8 mouse cellular contexts compared by ENCODE assay signal in the genomic region with DNA sequence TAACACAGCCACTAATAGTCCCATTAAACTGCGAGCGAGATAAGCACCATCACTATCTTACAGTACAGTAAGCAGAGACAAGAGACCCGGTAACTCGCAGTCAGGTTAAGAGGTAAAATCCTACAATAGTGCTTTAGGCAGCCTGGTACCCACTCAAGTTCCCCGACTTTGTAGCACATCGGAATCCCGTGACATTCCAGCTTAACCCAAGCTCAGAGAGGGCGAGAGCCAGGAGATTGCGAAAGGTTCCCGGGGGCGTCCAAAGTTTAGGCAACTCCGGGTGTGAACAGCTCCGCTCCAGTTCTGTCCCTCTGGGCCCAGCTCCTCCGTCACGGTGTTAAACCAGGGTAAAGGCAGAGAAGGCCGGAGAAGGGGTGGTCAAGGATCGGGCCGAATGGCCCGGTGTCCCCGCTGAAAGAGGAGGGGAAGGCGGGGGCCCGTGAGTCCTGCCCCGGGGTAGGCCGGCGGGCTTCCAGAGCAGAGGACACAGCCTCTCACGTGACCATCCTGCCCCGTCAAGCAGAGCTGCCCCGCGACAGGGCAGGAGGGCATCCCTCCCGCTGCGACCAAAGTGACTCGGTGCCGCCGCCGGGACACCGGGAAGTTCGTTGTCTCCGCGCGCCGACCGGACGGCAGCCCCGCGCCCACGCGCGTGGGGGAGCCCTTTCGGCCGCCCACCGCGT. TPM values are rescaled to one million over a fixed set of nuclear protein-coding genes. Genes with fewer than 3 reads are reported as not detected.
A peak's percentile ranks its signal among the peaks of the same experiment; 100 is the strongest.
DNase-seq lines count a peak whose midpoint lies in the region; ATAC-seq lines count a peak whose summit lies in the region.

No protein-coding gene starts in this region.

- no peaks in the 10 kb centered on the region for H3K9me3 ChIP-seq in hindbrain, embryonic 14.5 days (ENCODE audit: control insufficient read depth, low read length)
- no peaks in the 10 kb centered on the region for H3K9me3 ChIP-seq in limb, embryonic 13.5 days
- H3K9me3 ChIP-seq in midbrain, embryonic 14.5 days (ENCODE audit: control insufficient read depth, low read length), result no peaks in the 10 kb centered on the region

- H3K27me3 ChIP-seq in hindbrain, embryonic 14.5 days (ENCODE audit: control insufficient read depth, insufficient read depth, low read length), result no peaks in the 10 kb centered on the region
- no peaks in the 10 kb centered on the region for H3K27me3 ChIP-seq in limb, embryonic 13.5 days
- no peaks in the 10 kb centered on the region for H3K27me3 ChIP-seq in midbrain, embryonic 14.5 days (ENCODE audit: control insufficient read depth, insufficient read depth, low read length)

- 1% methylated on average over 48 of the region's 52 CpGs for WGBS in hindbrain, embryonic 14.5 days
- WGBS in limb, embryonic 13.5 days, result 1% methylated on average over 52 of the region's 52 CpGs
- under 1% methylated on average over 52 of the region's 52 CpGs for WGBS in midbrain, embryonic 14.5 days

- peak; percentile 64 for DNase-seq in thymus, postnatal 14 days
- no peak for DNase-seq in thymus, postnatal 25 days
- DNase-seq in cerebellum, postnatal 25 days, result peak; percentile 66 to 75
- DNase-seq in frontal cortex, postnatal 36 days (ENCODE audit: low spot score in 2 of 2), result peak; percentile 47 to 57
- DNase-seq in hindbrain, embryonic 14.5 days (ENCODE audit: low spot score), result peak; percentile 28
- DNase-seq in midbrain, embryonic 14.5 days, result peak; percentile 62
- peak; percentile 53 to 83 for DNase-seq in spleen, postnatal 4 days (ENCODE audit: low spot score in 2 of 2)

- 0 out of 2 replicates have a peak, but pooled peaks cover 3% of the 10 kb centered on the region for H3K36me3 ChIP-seq in hindbrain, embryonic 14.5 days (replicated peaks; ENCODE audit: control insufficient read depth, insufficient read depth)
- H3K36me3 ChIP-seq in limb, embryonic 13.5 days, result 0 out of 2 replicates have a peak, but pooled peaks cover 3% of the 10 kb centered on the region
- peaks cover 4% of the 10 kb centered on the region; the same call in 1 of the 2 replicates for H3K36me3 ChIP-seq in midbrain, embryonic 14.5 days (ENCODE audit: control insufficient read depth, insufficient read depth, low read length)

- H3K4me1 ChIP-seq in hindbrain, embryonic 14.5 days (replicated peaks; ENCODE audit: control insufficient read depth, insufficient read depth, low read length), result peaks cover 18% of the 10 kb centered on the region
- peaks cover 26% of the 10 kb centered on the region for H3K4me1 ChIP-seq in limb, embryonic 13.5 days
- peaks cover 7% of the 10 kb centered on the region; the same call in 1 of the 2 replicates for H3K4me1 ChIP-seq in midbrain, embryonic 14.5 days (ENCODE audit: control insufficient read depth, insufficient read depth, low read length)

- H3K27ac ChIP-seq in hindbrain, embryonic 14.5 days, result peak overlapping the region; percentile 61
- peak overlapping the region; percentile 33; the same call in 1 of the 2 replicates for H3K27ac ChIP-seq in limb, embryonic 13.5 days
- H3K27ac ChIP-seq in midbrain, embryonic 14.5 days (replicated peaks; ENCODE audit: low read depth, low read length), result peak overlapping the region; percentile 80

- H3K9ac ChIP-seq in hindbrain, embryonic 14.5 days, result peak overlapping the region; percentile 77
- peak overlapping the region; percentile 94 for H3K9ac ChIP-seq in limb, embryonic 13.5 days
- H3K9ac ChIP-seq in midbrain, embryonic 14.5 days (replicated peaks; ENCODE audit: low read length), result peak overlapping the region; percentile 76

- peak; percentile 62 for ATAC-seq in hindbrain, embryonic 14.5 days (ENCODE audit: low FRiP score)
- ATAC-seq in limb, embryonic 13.5 days (ENCODE audit: low FRiP score, low read depth), result peak; percentile 75
- ATAC-seq in midbrain, embryonic 14.5 days (ENCODE audit: low FRiP score, low TSS enrichment), result peak; percentile 75

- H3K4me3 ChIP-seq in hindbrain, embryonic 14.5 days (replicated peaks; ENCODE audit: low read length), result peak overlapping the region; percentile 81
- H3K4me3 ChIP-seq in limb, embryonic 13.5 days, result peak overlapping the region; percentile 85
- peak overlapping the region; percentile 83 for H3K4me3 ChIP-seq in midbrain, embryonic 14.5 days (replicated peaks; ENCODE audit: low read depth, low read length)

- H3K4me2 ChIP-seq in hindbrain, embryonic 14.5 days (replicated peaks), result peak overlapping the region; percentile 75
- H3K4me2 ChIP-seq in limb, embryonic 13.5 days (replicated peaks), result peak overlapping the region; percentile 78
- peak overlapping the region; percentile 79 for H3K4me2 ChIP-seq in midbrain, embryonic 14.5 days (ENCODE audit: low read length)

RNA-seq across cellular contexts. Expression of gene Dtnbp1, which starts 0.6 kb away (rescaled TPM):
- polyA plus RNA-seq in hindbrain, embryonic 14.5 days (2014; fragmentation: Nextera tagmentation; extraction: Ambion mirVana), result 129 and 132 TPM in 2 replicates
- 75.8 and 77.2 TPM in 2 replicates for polyA plus RNA-seq in limb, embryonic 13.5 days (2015; fragmentation: Nextera tagmentation; extraction: Ambion mirVana)
- 131 and 149 TPM in 2 replicates for polyA plus RNA-seq in midbrain, embryonic 14.5 days (2014; fragmentation: Nextera tagmentation; extraction: Ambion mirVana)
